Mouse (Mus musculus): ENCODE data around the gene Fras1. TPM values are rescaled to one million over a fixed set of nuclear protein-coding genes. Genes with fewer than 3 reads are reported as not detected.
A peak's percentile ranks its signal among the peaks of the same experiment; 100 is the strongest.

The Fras1 gene
- polyA plus RNA-seq, 1 experiment from 2014 or later, result 10.8 TPM

DNA sequence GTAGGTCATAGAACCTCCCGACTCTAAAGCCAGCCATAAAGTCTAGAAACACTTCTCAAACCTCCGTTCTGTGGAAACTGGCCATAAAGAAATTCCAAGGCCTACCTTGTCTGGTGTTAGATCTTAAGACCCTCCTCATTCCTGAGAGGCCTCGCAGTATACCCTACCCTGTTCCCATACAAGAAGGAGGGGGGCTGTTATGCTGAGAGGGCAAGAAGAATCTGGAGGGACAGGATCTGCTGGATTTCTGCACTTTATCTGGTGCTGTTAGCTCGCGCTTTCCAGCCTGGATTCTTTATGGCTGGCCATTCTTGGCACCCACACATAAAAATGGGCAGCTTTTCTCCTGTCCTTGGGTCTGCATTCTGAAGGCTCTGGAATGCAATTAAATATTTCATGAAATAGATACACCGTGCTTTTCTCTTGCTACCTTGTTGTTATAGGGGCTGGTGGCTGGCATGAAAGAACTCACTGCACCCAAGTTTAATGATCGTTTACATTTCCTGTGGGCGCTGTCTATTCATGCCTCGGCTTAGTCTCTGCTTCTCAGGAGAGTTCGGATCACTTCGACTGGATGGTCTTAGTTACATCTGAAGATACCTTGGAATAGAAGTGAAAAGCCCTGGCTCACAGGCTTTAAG, 39.1 kb downstream of the Fras1 start:
- no peak for ATAC-seq (ENCODE audit: low FRiP score)
- no peak overlapping the region for H3K9ac ChIP-seq
- no peaks in the 10 kb centered on the region for H3K4me1 ChIP-seq
- WGBS, result 78% methylated on average over 11 of the region's 11 CpGs
- H3K27ac ChIP-seq, result no peak overlapping the region
- H3K36me3 ChIP-seq (replicated peaks), result no peaks in the 10 kb centered on the region
- no peaks in the 10 kb centered on the region for H3K27me3 ChIP-seq
- H3K4me2 ChIP-seq, result no peak overlapping the region
- H3K9me3 ChIP-seq, result no peaks in the 10 kb centered on the region
- no peak overlapping the region for H3K4me3 ChIP-seq (replicated peaks)

DNA sequence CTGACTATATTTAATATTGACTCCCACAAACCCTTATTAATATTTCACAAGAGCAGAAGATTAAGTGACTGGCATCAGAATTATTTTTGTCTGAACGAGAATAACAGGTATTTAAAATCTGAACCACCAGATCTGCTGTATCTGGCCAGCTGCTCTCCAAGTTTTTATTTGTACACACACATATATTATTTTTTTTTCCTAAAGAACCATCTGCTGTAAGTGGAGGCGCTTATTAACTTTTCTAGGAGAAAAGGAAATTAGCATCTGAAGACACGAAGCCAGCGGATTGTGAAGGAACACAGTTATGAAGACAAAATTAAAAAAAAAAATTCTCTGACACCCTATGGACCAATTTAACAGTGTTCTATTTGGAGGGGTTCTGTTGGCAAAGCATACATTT, 43.4 kb downstream of the Fras1 start:
- Histone ChIP-seq H3K27me3 (no peaks in the 10 kb centered on the region), H3K4me3 (replicated peaks) (no peak overlapping the region), H3K4me1 (no peaks in the 10 kb centered on the region), H3K36me3 (replicated peaks) (no peaks in the 10 kb centered on the region), H3K9ac (no peak overlapping the region), H3K4me2 (no peak overlapping the region), H3K9me3 (no peaks in the 10 kb centered on the region), H3K27ac (no peak overlapping the region)
- WGBS, result 87% methylated on average over 4 of the region's 4 CpGs
- ATAC-seq (ENCODE audit: low FRiP score), result no peak

DNA sequence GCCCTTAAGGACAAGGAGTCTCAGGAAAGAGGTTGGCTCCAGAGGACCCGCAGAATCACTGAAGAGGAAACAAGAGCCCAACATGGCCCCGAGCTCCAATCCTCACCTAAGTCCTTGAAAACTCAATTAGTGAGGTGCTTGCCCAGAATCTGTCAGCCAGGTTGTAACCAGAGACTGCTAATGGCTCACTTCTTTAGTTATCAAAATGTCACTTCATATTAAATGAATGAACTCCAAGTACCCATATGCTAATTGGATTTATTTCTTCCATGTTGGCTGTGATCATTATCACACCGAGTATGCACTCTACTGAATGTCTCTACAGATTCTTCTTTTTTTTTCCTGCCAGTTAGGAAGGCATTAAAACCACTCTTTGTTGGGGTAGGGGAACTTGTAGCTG, 47.8 kb downstream of the Fras1 start:
- H3K4me3 ChIP-seq (replicated peaks), result no peak overlapping the region
- H3K9ac ChIP-seq, result no peak overlapping the region
- ATAC-seq (ENCODE audit: low FRiP score), result peak; percentile 65; the same call in 1 of the 2 replicates
- no peaks in the 10 kb centered on the region for H3K27me3 ChIP-seq
- no peak overlapping the region for H3K27ac ChIP-seq
- WGBS, result 54% methylated on average over 3 of the region's 3 CpGs
- H3K36me3 ChIP-seq (replicated peaks), result no peaks in the 10 kb centered on the region
- H3K9me3 ChIP-seq, result no peaks in the 10 kb centered on the region
- H3K4me1 ChIP-seq, result no peaks in the 10 kb centered on the region
- no peak overlapping the region for H3K4me2 ChIP-seq

DNA sequence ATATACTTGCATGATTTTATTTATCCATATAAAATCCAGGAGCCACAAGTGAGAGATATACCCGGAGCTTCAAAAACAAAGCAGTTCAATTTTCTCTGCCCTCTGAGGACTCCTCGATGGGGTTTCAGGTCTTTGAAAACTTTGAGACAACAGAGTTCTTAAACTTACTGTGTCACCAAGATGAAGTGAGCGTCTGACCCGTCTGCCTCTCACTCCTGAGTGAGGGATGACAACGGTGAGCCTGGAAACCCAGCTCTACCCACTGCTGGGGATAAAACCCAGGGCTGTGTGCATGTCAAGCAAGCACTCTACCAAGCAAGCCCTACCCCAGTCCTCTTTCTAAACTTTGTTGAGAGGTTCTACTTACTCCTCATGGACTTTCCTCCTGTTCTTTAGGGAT, 49.0 kb downstream of the Fras1 start:
- H3K4me2 ChIP-seq, result no peak overlapping the region
- WGBS, result 89% methylated on average over 5 of the region's 5 CpGs
- no peak overlapping the region for H3K9ac ChIP-seq
- H3K9me3 ChIP-seq, result no peaks in the 10 kb centered on the region
- H3K27me3 ChIP-seq, result no peaks in the 10 kb centered on the region
- no peak overlapping the region for H3K27ac ChIP-seq
- no peak for ATAC-seq (ENCODE audit: low FRiP score)
- H3K36me3 ChIP-seq (replicated peaks), result no peaks in the 10 kb centered on the region
- H3K4me1 ChIP-seq, result no peaks in the 10 kb centered on the region
- H3K4me3 ChIP-seq (replicated peaks), result no peak overlapping the region

DNA sequence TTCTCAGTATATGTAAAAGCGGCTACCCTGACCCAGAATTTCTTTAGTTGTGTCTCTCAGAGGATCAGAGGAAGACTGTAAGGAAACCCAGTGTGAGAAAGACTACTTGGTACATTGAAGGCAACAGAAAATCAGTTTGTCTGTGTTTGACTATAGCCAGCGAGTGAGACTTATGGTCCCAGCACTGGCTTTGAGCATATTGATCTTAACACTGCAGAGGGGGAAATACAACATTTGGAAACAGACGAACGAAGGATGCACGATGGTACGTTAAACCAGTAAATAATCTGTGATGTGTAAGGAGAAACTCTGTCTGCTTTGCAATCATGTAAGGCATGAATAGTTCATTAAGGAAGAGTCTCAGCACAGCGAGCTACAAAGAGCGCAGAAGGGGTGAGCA, 51.6 kb downstream of the Fras1 start:
- Histone ChIP-seq H3K4me3 (replicated peaks) (no peak overlapping the region), H3K27ac (no peak overlapping the region), H3K9me3 (no peaks in the 10 kb centered on the region), H3K36me3 (replicated peaks) (no peaks in the 10 kb centered on the region), H3K4me2 (no peak overlapping the region), H3K27me3 (no peaks in the 10 kb centered on the region), H3K4me1 (no peaks in the 10 kb centered on the region), H3K9ac (no peak overlapping the region)
- WGBS, result 92% methylated on average over 8 of the region's 8 CpGs
- ATAC-seq (ENCODE audit: low FRiP score), result no peak

DNA sequence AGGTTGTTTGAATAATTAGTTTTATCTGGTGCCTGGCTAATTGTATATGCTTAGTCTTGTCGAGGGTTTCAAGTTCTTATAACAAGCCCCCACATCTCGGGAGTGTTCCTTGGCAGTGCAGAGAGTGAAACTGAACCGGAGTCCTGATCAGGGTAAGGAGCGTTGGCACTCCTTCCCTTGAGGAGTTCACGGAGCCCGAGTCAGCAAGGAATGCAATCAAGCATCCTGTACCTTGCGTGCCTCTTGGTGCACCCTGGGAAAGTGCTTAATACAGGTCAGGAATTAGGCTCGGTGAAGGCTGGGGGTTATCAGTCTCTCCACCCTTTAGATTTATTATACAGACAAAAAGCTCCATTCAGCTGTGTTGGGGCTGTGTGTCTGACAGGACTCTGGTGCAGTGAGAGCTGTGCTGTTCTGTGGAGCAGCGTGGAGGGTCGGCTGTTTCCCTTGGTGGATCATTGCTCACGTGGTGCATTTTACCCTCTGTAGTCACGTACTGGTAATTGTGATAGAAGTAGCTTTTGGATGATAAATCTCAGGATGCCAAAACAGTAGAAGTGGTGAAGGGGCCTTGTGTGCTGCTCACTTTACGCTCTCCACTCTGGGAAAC, 55.9 kb downstream of the Fras1 start:
- no peaks in the 10 kb centered on the region for H3K36me3 ChIP-seq (replicated peaks)
- no peak overlapping the region for H3K27ac ChIP-seq
- no peak overlapping the region for H3K4me3 ChIP-seq (replicated peaks)
- no peaks in the 10 kb centered on the region for H3K4me1 ChIP-seq
- H3K9ac ChIP-seq, result no peak overlapping the region
- no peaks in the 10 kb centered on the region for H3K9me3 ChIP-seq
- no peak overlapping the region for H3K4me2 ChIP-seq
- ATAC-seq (ENCODE audit: low FRiP score), result no peak
- H3K27me3 ChIP-seq, result no peaks in the 10 kb centered on the region
- WGBS, result 90% methylated on average over 13 of the region's 13 CpGs

DNA sequence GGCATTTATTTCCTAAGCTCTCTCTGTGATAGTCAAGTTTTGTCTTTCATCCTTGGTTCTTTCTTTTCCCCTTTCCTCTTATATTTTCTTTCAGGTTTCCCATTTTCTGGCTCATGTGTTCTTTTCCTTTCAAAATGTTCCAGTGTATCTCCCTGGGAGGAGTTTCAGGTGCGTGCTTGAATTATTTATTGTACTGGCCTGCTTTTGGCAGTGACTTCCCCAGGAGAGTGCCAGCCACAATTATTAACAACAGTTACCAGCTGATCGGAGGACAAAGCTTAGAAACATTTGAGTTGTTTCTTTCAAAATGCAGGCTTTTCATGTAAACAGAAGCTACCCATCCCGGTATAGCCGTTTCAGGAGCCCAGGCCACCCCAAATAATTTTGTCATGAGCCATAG, 64.1 kb downstream of the Fras1 start:
- no peaks in the 10 kb centered on the region for H3K9me3 ChIP-seq
- 92% methylated on average over 4 of the region's 4 CpGs for WGBS
- H3K4me2 ChIP-seq, result no peak overlapping the region
- H3K27ac ChIP-seq, result no peak overlapping the region
- no peaks in the 10 kb centered on the region for H3K4me1 ChIP-seq
- H3K4me3 ChIP-seq (replicated peaks), result no peak overlapping the region
- no peaks in the 10 kb centered on the region for H3K27me3 ChIP-seq
- no peaks in the 10 kb centered on the region for H3K36me3 ChIP-seq (replicated peaks)
- ATAC-seq (ENCODE audit: low FRiP score), result no peak
- no peak overlapping the region for H3K9ac ChIP-seq

DNA sequence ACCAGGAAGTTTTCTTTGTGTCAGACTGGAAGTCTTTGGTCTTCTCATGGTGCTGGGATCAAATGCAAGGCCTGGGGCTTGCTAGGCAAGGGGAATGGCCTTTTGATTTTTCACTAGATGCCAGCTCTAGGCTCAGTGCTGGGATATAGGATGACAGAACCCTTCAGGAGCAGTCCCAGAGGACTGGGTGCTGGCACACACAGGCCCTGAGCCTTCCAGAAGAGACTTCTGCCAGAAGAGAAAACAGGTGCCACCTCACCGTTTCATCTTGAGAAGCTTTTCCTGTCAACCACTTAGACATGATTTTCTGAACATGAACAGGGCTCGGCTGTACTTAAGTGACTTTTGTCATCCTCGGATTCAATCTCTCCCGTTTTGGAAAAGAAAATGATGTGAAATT, 66.1 kb downstream of the Fras1 start:
- no peak overlapping the region for H3K9ac ChIP-seq
- no peaks in the 10 kb centered on the region for H3K4me1 ChIP-seq
- WGBS, result 88% methylated on average over 4 of the region's 4 CpGs
- no peaks in the 10 kb centered on the region for H3K27me3 ChIP-seq
- H3K27ac ChIP-seq, result no peak overlapping the region
- no peak overlapping the region for H3K4me3 ChIP-seq (replicated peaks)
- ATAC-seq (ENCODE audit: low FRiP score), result no peak
- no peaks in the 10 kb centered on the region for H3K36me3 ChIP-seq (replicated peaks)
- H3K9me3 ChIP-seq, result no peaks in the 10 kb centered on the region
- no peak overlapping the region for H3K4me2 ChIP-seq

DNA sequence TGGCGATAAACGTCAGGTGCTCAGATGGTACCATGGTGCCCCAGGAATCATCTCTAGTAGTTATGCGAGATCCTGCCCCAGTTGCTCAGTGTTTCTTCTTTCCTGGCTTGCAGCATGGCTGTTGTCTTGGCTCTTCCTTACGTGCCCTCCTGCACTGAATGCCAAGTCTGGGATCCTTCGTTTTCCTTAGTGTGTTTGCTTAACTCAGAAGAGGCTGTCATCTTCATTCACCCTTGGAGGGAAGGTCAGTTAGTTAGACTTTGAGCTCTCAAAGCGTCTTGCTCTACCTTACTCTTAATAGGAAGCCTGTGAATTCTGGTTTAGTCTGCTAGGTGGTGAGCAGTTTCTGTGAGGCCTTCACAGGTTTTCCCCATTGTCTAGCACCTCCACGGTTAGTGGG, 73.7 kb downstream of the Fras1 start:
- Histone ChIP-seq H3K4me1 (no peaks in the 10 kb centered on the region), H3K27me3 (no peaks in the 10 kb centered on the region), H3K9me3 (no peaks in the 10 kb centered on the region), H3K4me3 (replicated peaks) (no peak overlapping the region), H3K4me2 (no peak overlapping the region), H3K9ac (no peak overlapping the region), H3K36me3 (replicated peaks) (no peaks in the 10 kb centered on the region), H3K27ac (no peak overlapping the region)
- ATAC-seq (ENCODE audit: low FRiP score), result no peak
- WGBS, result 88% methylated on average over 7 of the region's 7 CpGs

DNA sequence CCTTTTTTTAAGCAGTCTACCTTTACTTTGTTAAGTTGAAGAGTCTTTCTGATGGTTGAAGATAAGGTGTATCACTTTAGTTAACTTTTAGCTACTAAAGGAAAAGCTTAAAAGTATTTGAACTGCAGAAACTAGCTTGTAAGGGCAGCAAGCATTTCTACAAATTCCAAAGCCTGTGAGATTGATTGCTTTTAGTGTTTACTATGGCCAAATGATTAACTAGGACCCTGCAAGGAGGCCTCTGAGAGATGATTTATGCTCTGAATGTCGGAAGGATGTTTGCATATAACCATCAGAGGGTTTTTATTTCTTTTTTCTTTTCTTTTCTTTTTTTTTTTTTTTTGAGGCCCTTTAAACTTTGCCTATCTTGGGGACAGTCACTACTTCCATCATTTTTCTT, 78.3 kb downstream of the Fras1 start:
- Histone ChIP-seq H3K4me3 (replicated peaks) (no peak overlapping the region), H3K27ac (no peak overlapping the region), H3K27me3 (no peaks in the 10 kb centered on the region), H3K36me3 (replicated peaks) (no peaks in the 10 kb centered on the region), H3K9ac (no peak overlapping the region), H3K4me2 (no peak overlapping the region), H3K4me1 (no peaks in the 10 kb centered on the region), H3K9me3 (no peaks in the 10 kb centered on the region)
- 89% methylated on average over 1 of the region's 1 CpGs for WGBS
- ATAC-seq (ENCODE audit: low FRiP score), result no peak

DNA sequence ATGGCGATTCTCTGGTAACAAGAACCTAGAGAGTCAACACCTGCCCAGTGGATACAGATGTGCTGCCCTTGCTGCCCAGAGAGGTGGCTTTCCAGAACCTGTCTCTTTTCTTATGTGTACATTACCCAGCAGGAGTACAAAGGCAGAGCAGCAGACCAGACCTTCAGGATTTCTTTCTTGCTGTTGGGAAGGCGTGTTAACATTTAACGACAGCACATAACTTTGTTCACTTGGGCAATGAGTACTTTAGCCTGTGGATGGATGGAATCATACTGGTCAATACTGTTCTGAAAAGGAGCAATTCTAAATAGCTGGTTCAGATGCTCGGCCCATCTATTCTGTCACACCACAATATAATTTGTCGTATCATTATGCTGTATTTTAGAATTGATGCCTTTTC, 79.6 kb downstream of the Fras1 start:
- H3K9me3 ChIP-seq, result no peaks in the 10 kb centered on the region
- H3K36me3 ChIP-seq (replicated peaks), result no peaks in the 10 kb centered on the region
- H3K27me3 ChIP-seq, result no peaks in the 10 kb centered on the region
- no peak for ATAC-seq (ENCODE audit: low FRiP score)
- H3K27ac ChIP-seq, result no peak overlapping the region
- no peak overlapping the region for H3K4me3 ChIP-seq (replicated peaks)
- 93% methylated on average over 5 of the region's 5 CpGs for whole genome bisulfite sequencing
- H3K9ac ChIP-seq, result no peak overlapping the region
- H3K4me1 ChIP-seq, result no peaks in the 10 kb centered on the region
- no peak overlapping the region for H3K4me2 ChIP-seq

DNA sequence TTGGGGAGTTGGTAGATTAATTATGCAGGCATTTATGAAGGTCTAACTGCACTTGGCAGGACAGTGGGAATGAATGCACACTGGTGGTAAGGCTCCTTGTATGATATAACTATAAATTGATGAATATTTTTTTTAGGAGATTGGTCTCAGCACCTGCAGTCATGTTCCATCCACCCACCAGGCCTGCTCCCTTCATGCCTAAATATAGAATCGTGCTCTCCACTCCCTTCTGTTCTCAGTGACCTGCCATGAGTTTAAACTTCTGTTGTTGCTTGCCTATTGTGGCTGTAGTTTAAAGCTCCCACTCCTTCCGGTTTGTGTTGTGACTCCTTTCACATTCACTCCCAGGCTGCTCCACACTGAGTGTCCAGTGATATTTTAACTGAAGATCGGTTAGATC, 80.7 kb downstream of the Fras1 start:
- H3K27me3 ChIP-seq, result no peaks in the 10 kb centered on the region
- WGBS, result 84% methylated on average over 3 of the region's 3 CpGs
- no peak overlapping the region for H3K27ac ChIP-seq
- no peak overlapping the region for H3K4me3 ChIP-seq (replicated peaks)
- H3K4me1 ChIP-seq, result no peaks in the 10 kb centered on the region
- no peak for ATAC-seq (ENCODE audit: low FRiP score)
- no peak overlapping the region for H3K4me2 ChIP-seq
- H3K36me3 ChIP-seq (replicated peaks), result no peaks in the 10 kb centered on the region
- H3K9me3 ChIP-seq, result no peaks in the 10 kb centered on the region
- no peak overlapping the region for H3K9ac ChIP-seq

DNA sequence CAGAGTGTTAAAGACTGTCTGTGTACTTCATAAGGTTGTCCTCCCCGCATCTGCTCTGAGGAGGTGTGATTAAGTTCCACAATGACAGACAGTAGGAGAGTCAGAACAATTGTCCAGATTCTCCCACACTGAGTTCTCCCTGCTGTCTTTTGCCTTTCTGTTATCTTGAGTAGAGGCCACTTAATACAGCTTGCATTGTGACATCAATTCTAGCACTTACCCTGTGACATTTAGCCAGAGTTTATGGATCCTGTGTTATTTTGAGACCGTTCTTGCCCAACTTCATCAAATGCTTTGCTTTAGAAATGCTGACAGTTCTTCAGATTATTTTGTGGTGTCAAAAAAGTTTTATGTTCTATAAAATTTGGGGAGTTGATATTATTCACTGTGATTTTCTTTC, 81.5 kb downstream of the Fras1 start:
- Histone ChIP-seq H3K27ac (no peak overlapping the region), H3K36me3 (replicated peaks) (no peaks in the 10 kb centered on the region), H3K9me3 (no peaks in the 10 kb centered on the region), H3K9ac (no peak overlapping the region), H3K4me2 (no peak overlapping the region), H3K4me3 (replicated peaks) (no peak overlapping the region), H3K27me3 (no peaks in the 10 kb centered on the region), H3K4me1 (no peaks in the 10 kb centered on the region)
- 84% methylated on average over 2 of the region's 2 CpGs for WGBS
- ATAC-seq (ENCODE audit: low FRiP score), result no peak

Measured in forebrain, embryonic 12.5 days (tissue).